Mouse (Mus musculus) gastrocnemius, postnatal 25 days (tissue): ENCODE measurements around the gene Uqcc2. TPM values are rescaled to one million over a fixed set of nuclear protein-coding genes. Genes with fewer than 3 reads are reported as not detected.
A peak's percentile ranks its signal among the peaks of the same experiment; 100 is the strongest.

Experiments
- DNase-seq: peaks from one replicate; pipeline ENCODE4 v3.0.0; 2022
- long read RNA-seq, 2 experiments: library from polyadenylated mRNA; stranded (forward); transcript quantifications; one replicate each; pipeline ENCODE4 v2.0.0; 2021
- total RNA-seq, 2 experiments: library from RNA; stranded (reverse); gene quantifications; 1 replicate in 1 of 2; 2 replicates in 1 of 2; pipeline ENCODE4 v1.2.3; 2021

Gene Uqcc2
- 100 to 1,000 TPM; 356 to 366 TPM for total RNA-seq
- long read RNA-seq, experiment 1, transcript Uqcc2-201 (4 exons, 500 nt) = major isoform, 468 of 485 reads
- long read RNA-seq, experiment 1, partial matches to known transcripts = 16 of 485 reads
- long read RNA-seq, experiment 1, other reads (novel, unspliced or antisense) = 1 of 485 reads
- long read RNA-seq, experiment 2, transcript Uqcc2-201 (4 exons, 500 nt) = major isoform, 290 of 295 reads
- long read RNA-seq, experiment 2, partial matches to known transcripts = 4 of 295 reads
- long read RNA-seq, experiment 2, other reads (novel, unspliced or antisense) = 1 of 295 reads

GRCm38 (mm10) chr17:27133551-27134141, at the start of gene Uqcc2:
Gene Uqcc2 (minus strand): TSS chr17:27133916.
- DNase-seq = peak; percentile 97

- no peak for DNase-seq
Measured at GRCm38 (mm10) chr17:27182401-27182800, 48.7 kb upstream of the Uqcc2 start.

- DNase-seq = peak; percentile 70
Measured at GRCm38 (mm10) chr17:27181666-27182065, 48.0 kb upstream of the Uqcc2 start.

- DNase-seq = no peak
Measured at GRCm38 (mm10) chr17:27179681-27180280, 46.1 kb upstream of the Uqcc2 start.

- no peak for DNase-seq
Measured at GRCm38 (mm10) chr17:27178427-27179177, 44.9 kb upstream of the Uqcc2 start.

GRCm38 (mm10) chr17:27178019-27178418, 44.3 kb upstream of the Uqcc2 start:
- DNase-seq = no peak

- no peak for DNase-seq
Measured at GRCm38 (mm10) chr17:27176754-27177153, 43.0 kb upstream of the Uqcc2 start.

- DNase-seq = no peak
Measured at GRCm38 (mm10) chr17:27176287-27176686, 42.6 kb upstream of the Uqcc2 start.

GRCm38 (mm10) chr17:27175196-27175874, 41.6 kb upstream of the Uqcc2 start:
- DNase-seq = no peak

GRCm38 (mm10) chr17:27173715-27174114, 40.0 kb upstream of the Uqcc2 start:
- DNase-seq = no peak

GRCm38 (mm10) chr17:27172459-27172858, 38.7 kb upstream of the Uqcc2 start:
- no peak for DNase-seq

- no peak for DNase-seq
Measured at GRCm38 (mm10) chr17:27171121-27171520, 37.4 kb upstream of the Uqcc2 start.

GRCm38 (mm10) chr17:27169952-27170695, 36.4 kb upstream of the Uqcc2 start:
- peak; percentile 54 for DNase-seq

- no peak for DNase-seq
Measured at GRCm38 (mm10) chr17:27168569-27168968, 34.9 kb upstream of the Uqcc2 start.

- peak; percentile 83 for DNase-seq
Measured at GRCm38 (mm10) chr17:27167545-27167944, 33.8 kb upstream of the Uqcc2 start, which contains the start of gene Ip6k3. Gene Ip6k3 (minus strand): TSS chr17:27167795.

GRCm38 (mm10) chr17:27166901-27167300, 33.2 kb upstream of the Uqcc2 start:
- DNase-seq = peak; percentile 85

GRCm38 (mm10) chr17:27165054-27165773, 31.5 kb upstream of the Uqcc2 start:
- DNase-seq = peak; percentile 55

GRCm38 (mm10) chr17:27160905-27161304, 27.2 kb upstream of the Uqcc2 start:
- DNase-seq = peak; percentile 86

- DNase-seq = peak; percentile 83
Measured at GRCm38 (mm10) chr17:27159169-27159568, 25.5 kb upstream of the Uqcc2 start.

GRCm38 (mm10) chr17:27158439-27158838, 24.7 kb upstream of the Uqcc2 start:
- DNase-seq = peak; percentile 66

- DNase-seq = no peak
Measured at GRCm38 (mm10) chr17:27155752-27156151, 22.0 kb upstream of the Uqcc2 start.
